Mouse (Mus musculus) urinary bladder, postnatal 14 days (tissue): ENCODE results near the gene Abcg1.

Source experiments
- DNase-seq: peaks from one replicate; pipeline ENCODE4 v3.0.0; 2021; ENCODE audit warnings: low spot score

Gene Abcg1

GRCm38 (mm10) chr17:31129452-31129851 is 72.0 kb downstream of the Abcg1 start, which contains the start of gene Tff3:
TSS of gene Tff3 (minus strand) at chr17:31129646.
- DNase-seq, result no peak

DNA sequence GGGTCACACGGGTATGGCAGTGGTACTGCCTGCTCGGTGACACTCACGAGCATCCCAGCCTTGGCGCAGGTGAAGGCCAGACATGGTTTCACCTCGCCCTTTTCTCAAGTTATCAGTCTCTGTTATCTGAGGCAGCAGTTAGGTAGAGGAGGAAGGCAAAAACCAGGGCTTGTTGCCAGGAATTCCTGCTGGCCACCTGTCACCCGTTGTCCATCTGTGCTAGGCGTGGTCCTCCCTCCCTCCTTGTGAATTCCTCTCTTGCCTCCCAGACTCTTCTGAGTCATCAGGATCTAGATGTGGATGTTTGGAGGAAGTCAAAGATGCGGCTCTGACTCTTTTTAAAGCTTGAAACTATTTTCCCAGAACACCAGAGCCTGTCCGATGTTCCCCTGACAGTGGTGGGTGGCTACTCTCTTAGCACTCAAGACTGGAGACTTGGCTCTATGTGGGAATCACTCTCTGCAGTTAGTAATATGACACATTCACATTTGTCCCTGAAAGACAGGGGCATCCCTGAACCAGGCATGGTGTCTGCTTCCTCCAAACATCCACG is 73.9 kb downstream of the Abcg1 start:
- DNase-seq, result no peak

DNA sequence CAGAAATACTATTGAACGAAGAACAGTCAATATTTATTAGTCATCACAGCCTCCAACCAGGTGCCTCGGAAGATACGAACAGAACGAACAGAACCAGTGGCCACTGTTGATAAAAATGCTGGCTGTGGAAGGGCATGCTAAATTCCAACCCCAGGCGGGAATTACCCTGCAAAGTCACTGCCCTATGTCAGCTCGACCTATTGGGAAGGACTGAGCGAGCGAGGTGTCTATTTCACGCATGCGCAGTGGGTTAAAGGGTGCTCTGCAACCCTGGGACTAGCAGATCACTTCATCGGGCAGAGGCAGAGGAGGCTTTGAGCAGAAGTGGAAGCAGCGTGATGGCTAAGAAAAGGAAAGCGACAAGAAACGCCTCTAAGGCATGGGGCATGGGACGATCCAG is 76.3 kb downstream of the Abcg1 start:
- DNase-seq, result no peak

GRCm38 (mm10) chr17:31134913-31135312 is 77.4 kb downstream of the Abcg1 start:
- no peak for DNase-seq

DNA sequence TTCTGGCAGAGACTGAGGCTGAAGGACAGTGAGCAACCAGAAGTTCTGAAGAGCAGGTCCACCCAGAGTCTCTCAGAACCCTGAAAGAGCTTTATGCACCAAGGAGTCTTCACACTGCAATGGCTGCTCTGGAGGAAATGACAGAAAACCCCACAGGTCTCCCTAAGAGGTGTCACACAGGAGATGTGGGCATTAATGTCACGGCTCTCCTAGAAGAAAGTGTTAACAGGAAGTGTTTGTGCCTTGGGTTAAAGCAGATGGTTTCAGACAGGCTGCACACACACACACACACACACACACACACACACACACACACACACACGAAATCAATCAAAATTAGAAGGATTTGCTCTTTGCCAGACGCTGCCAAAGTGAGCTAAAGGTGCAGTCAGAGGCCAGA is 78.8 kb downstream of the Abcg1 start:
- DNase-seq, result no peak

DNA sequence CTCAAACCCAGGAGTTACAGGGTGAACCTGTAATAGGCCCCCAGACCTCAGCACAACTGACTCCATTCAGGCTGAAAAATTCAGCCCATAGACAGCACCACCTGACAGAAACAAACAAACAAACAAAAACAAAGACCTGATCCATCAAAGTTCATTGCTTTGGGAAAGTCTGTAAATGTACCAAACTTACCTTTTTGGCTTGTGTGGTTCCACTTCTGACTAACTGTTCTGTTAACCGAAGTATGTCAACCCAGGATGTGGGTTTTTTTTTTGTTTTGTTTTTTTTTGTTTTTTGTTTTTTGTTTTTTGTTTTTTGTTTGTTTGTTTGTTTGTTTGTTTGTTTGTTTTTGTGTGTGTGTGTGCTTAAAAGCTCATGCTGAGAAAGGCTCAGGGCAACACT is 79.3 kb downstream of the Abcg1 start:
- no peak for DNase-seq

- peak; percentile 66 for DNase-seq
These were observed 80.9 kb downstream of the Abcg1 start for GRCm38 (mm10) chr17:31138398-31138797.

DNA sequence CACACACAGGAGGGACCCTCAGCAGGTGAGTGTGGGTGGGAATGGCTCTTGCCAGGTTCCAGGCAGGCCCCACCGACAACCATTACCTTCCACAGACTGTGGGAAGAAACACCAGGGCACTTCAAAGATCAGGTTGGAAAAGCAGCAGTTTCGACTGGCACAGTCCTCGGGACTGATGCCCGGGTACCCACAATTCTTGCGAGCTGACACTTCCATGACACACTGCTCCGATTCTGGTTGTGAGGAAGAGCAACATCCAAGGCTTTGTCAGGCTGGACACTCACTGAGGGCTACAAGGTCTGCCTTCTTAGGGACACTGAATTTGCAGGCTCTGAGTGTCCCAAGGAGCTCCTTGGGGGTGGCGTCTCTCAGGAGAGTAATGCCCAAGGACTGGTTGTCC is 84.6 kb downstream of the Abcg1 start:
- DNase-seq, result no peak

- DNase-seq, result peak; percentile 11
These were observed 86.9 kb downstream of the Abcg1 start, which contains the start of gene Tff2 for GRCm38 (mm10) chr17:31144040-31145037. TSS of gene Tff2 (minus strand) at chr17:31144282.

GRCm38 (mm10) chr17:31145998-31146397 is 88.5 kb downstream of the Abcg1 start:
- DNase-seq, result no peak

- no peak for DNase-seq
These were observed 95.0 kb downstream of the Abcg1 start for GRCm38 (mm10) chr17:31152512-31152911.

DNA sequence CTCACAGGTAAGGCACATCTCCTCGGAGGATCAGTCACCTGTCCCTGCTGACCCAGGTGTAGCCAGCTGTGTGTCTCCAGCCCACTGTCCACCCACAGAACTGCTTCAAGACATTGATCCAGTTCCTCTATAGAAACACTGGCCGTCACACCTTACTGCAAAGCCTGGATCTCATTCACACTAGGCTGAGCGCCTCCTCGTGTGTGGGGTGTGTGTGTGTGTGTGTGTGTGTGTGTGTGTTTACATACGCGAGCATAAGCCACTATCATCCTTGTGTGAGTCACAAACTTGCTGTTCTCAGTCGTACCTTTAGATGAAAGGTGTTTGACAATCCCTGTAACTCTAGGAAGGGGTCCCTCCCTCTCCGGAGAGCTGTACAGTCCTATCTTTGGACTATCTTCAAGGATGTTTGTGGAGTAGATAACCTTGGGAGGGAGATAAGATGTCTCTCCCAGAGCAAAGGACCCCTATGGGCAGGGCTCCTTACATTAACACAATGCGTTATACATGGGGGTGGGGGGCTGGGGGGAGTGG is 95.6 kb downstream of the Abcg1 start:
- no peak for DNase-seq

DNA sequence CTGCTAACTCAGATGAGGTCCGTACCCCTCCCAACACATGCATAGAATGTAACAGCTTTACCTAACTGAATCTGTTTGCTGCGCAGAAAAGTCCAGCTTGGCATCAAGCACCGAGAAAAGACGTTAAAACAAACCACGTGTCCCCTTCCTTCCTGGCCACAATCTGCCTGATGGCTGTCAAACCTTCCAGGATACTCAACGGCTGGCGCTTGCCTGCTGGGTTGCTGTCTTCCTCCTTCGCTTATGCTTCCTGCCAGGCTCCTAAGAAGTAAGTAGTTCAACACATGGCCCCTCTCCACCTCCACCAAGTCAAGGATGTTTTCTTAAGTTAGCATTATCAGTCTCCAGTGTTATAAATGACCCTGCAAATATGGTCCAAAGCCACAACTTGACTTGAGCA is 96.3 kb downstream of the Abcg1 start:
- no peak for DNase-seq

GRCm38 (mm10) chr17:31157921-31158320 is 100.4 kb downstream of the Abcg1 start:
- DNase-seq, result no peak

GRCm38 (mm10) chr17:31160291-31160690 is 102.8 kb downstream of the Abcg1 start:
- no peak for DNase-seq

DNA sequence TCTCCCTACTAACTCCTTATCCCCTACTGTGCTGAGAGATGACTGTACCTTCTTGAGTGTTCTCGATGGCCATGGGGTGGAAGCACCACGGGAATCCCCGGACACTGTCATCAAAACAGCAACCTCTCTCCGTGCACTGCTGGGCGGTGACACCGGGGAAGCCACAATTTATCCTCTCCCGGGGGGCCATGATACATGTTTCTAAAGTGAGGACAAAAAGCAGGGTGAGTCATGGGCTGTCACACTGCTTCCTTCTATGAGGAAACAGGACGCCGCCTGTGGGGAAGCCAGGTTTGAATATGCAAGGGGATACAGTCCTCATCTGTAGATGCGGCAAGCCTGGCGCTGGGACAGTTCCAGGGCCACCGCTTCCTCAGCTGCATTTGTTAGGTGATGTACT is 105.1 kb downstream of the Abcg1 start:
- DNase-seq, result no peak

GRCm38 (mm10) chr17:31163821-31164220 is 106.3 kb downstream of the Abcg1 start:
- DNase-seq, result no peak

DNA sequence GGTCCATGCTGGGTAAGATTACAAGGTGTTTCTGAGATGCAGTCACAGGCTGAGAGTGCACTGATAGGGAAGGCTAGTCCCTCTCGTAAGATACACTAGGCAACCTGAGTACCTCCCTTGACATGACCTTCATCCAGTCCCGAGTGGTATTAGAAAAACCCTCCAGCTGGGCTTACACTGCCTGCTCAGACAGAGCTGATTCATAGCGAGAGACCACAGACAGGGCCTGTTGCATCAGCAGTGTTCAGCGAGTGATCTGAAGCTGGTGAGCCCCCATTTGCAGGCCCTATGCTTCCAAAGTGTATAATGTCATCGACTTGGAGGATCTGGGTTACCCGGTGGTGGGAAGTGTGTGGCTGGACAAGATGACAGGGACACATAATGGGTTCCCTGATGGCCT is 107.7 kb downstream of the Abcg1 start, which contains the start of gene Tff1:
TSS of gene Tff1 (minus strand) at position 151 of the 400 bp plus-strand sequence.
- no peak for DNase-seq
